Mouse (Mus musculus): ENCODE measurements around the gene Grap2.

The Grap2 gene

GRCm38 (mm10) chr15:80572291-80572690, at the start of gene Grap2:
TSS of gene Grap2 (plus strand) at chr15:80572594.
- in situ Hi-C loops (cut with MboI, MseI): no loop called here

GRCm38 (mm10) chr15:80529955-80530869, 42.2 kb upstream of the Grap2 start:
- in situ Hi-C loops (cut with MboI, MseI): no loop called here

GRCm38 (mm10) chr15:80531026-80531425, 41.4 kb upstream of the Grap2 start:
- in situ Hi-C loops (cut with MboI, MseI): no loop called here

- in situ Hi-C loops (cut with MboI, MseI): no loop called here
Measured at GRCm38 (mm10) chr15:80532281-80533072, 39.9 kb upstream of the Grap2 start.

- in situ Hi-C loops (cut with MboI, MseI): no loop called here
Measured at GRCm38 (mm10) chr15:80533274-80533673, 39.1 kb upstream of the Grap2 start.

GRCm38 (mm10) chr15:80536051-80536450, 36.3 kb upstream of the Grap2 start:
- in situ Hi-C loops (cut with MboI, MseI): no loop called here

- in situ Hi-C loops (cut with MboI, MseI): no loop called here
Measured at GRCm38 (mm10) chr15:80538075-80538474, 34.3 kb upstream of the Grap2 start.

GRCm38 (mm10) chr15:80538671-80539340, 33.6 kb upstream of the Grap2 start:
- in situ Hi-C loops (cut with MboI, MseI): no loop called here

- in situ Hi-C loops (cut with MboI, MseI): no loop called here
Measured at GRCm38 (mm10) chr15:80544115-80544514, 28.3 kb upstream of the Grap2 start.

- in situ Hi-C loops (cut with MboI, MseI): no loop called here
Measured at GRCm38 (mm10) chr15:80545430-80545829, 27.0 kb upstream of the Grap2 start.

GRCm38 (mm10) chr15:80554860-80555822, 17.3 kb upstream of the Grap2 start:
- in situ Hi-C loops (cut with MboI, MseI): loop anchor here (10.0 kb wide), 2 partner anchors 260 to 820 kb away; no protein-coding TSS in a partner anchor

- in situ Hi-C loops (cut with MboI, MseI): loop anchor here (10.0 kb wide), 2 partner anchors 261 to 819 kb away; no protein-coding TSS in a partner anchor
Measured at GRCm38 (mm10) chr15:80556021-80556420, 16.4 kb upstream of the Grap2 start.

GRCm38 (mm10) chr15:80557745-80558144, 14.6 kb upstream of the Grap2 start:
- in situ Hi-C loops (cut with MboI, MseI): loop anchor here (10.0 kb wide), 2 partner anchors 263 to 817 kb away; no protein-coding TSS in a partner anchor

- in situ Hi-C loops (cut with MboI, MseI): loop anchor here (10.0 kb wide), 2 partner anchors 265 to 815 kb away; no protein-coding TSS in a partner anchor
Measured at GRCm38 (mm10) chr15:80559534-80559933, 12.9 kb upstream of the Grap2 start.

GRCm38 (mm10) chr15:80559978-80560377, 12.4 kb upstream of the Grap2 start:
- in situ Hi-C loops (cut with MboI, MseI): loop anchor here (10.0 kb wide), 2 partner anchors 265 to 815 kb away; no protein-coding TSS in a partner anchor

GRCm38 (mm10) chr15:80560646-80561580, 11.5 kb upstream of the Grap2 start:
- in situ Hi-C loops (cut with MboI, MseI): no loop called here

GRCm38 (mm10) chr15:80562446-80562845, 9.9 kb upstream of the Grap2 start:
- in situ Hi-C loops (cut with MboI, MseI): no loop called here

- in situ Hi-C loops (cut with MboI, MseI): no loop called here
Measured at GRCm38 (mm10) chr15:80563634-80564208, 8.7 kb upstream of the Grap2 start.

Measured in T-helper 2 cell (primary cell).